Mouse (Mus musculus) gastrocnemius, postnatal 25 days (tissue): Measurements from ENCODE around the gene Olfr685. TPM values are rescaled to one million over a fixed set of nuclear protein-coding genes. Genes with fewer than 3 reads are reported as not detected.

Experiments
- DNase-seq: peaks from one replicate; pipeline ENCODE4 v3.0.0; 2022
- long read RNA-seq, 2 experiments: library from polyadenylated mRNA; stranded (forward); transcript quantifications; one replicate each; pipeline ENCODE4 v2.0.0; 2021
- total RNA-seq, 2 experiments: library from RNA; stranded (reverse); gene quantifications; 1 replicate in 1 of 2; 2 replicates in 1 of 2; pipeline ENCODE4 v1.2.3; 2021

The Olfr685 gene
- total RNA-seq: not detected
- long read RNA-seq, experiment 1: 0 reads
- long read RNA-seq, experiment 2: 0 reads

DNA sequence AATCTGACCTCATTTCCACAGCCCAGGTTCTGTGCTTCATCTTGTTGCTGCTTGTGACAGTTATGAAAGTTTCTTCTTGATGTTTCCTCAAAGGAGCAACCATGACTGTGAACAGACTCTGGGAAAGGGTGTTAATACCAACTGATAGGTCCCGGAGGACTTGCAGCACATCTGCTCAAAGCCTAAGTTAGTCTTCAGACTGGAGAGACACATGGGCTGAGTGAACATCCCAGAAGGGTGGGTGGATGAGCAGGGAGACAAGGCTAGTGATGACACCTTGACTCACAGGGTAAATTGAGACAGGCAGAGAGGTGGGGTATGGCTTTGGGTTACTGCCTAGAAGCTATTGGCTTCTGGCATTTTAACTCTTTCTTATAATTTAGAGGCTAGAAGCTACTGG is at the start of gene Olfr685:
Gene Olfr685 (minus strand): TSS at position 101 of the 400 bp plus-strand sequence.
- no peak for DNase-seq

DNA sequence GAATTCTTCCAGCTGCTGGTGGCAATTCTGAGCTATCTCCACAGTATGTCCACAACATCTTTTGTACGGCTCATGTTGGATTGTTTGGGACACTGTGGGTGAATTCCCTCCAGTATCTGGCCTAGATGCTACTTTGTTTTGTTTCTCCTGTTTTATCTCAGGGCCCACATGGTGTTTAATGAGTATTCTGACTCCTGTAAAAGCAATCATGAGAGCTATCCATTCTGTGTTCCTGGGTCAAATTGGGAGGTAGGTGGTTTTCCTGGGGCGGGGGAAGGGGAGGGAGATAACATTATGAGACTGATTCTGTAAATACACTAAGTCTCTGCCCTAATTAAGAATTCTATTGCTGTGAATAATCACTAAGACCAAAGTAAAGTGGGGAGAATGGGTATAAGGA is 43.6 kb upstream of the Olfr685 start:
- DNase-seq: no peak

DNA sequence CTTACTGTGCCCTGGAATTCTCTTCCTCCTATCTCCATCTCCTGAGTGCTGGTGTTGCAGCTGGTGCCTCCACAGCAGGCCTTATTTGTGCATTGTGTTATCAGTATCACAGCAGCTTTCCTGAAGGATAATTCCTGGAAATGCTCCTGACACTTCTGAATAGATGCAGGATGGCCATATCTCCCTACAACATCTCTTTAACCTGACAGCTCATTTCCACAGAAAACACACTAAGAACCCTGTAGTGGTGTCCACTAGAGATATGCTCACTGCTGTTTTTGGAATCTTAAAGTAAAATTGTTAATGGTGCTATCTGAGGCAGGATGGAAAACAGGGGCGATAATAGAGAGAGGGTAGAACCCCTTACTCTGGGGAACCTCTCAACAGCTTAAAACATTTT is 42.3 kb upstream of the Olfr685 start:
- DNase-seq: no peak

DNA sequence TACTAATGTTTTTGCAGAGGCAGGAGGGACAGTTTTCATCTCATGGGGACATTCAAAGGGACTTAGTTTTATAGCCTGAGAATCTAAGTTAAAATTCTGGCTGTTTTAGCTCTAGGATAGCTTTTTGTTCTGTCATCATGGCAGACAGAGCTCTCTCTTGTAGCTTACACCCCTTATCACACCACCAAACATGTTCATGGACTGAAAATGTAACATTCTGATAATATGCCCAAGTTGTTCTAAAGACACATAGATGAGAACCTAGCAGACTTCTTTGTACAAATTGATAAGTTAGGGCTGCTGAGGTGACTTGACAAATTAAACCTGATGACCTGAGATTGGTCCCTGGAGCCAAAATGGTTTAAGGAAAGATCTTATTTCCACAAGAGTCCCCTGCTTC is 40.9 kb upstream of the Olfr685 start:
- no peak for DNase-seq

DNA sequence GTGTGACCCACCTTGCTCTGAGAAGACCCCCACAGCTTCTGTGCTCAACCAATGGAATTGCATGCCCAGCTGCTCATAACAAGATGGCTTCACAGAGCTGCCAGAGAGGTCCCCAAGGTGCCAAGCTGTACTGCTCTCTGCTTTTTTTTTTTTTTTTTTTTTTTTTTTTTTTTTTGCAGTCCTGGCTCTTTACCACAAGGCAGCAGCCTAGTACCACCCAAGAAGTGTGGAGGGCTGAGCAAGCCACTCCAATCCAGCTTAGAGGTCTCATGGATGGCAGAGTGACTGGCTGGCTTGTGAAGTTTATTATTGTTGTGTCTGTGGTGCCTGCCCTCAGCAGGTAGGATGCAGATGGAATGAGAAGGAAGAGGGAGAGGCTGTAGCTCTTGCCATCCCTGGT is 40.3 kb upstream of the Olfr685 start:
- DNase-seq: no peak

DNA sequence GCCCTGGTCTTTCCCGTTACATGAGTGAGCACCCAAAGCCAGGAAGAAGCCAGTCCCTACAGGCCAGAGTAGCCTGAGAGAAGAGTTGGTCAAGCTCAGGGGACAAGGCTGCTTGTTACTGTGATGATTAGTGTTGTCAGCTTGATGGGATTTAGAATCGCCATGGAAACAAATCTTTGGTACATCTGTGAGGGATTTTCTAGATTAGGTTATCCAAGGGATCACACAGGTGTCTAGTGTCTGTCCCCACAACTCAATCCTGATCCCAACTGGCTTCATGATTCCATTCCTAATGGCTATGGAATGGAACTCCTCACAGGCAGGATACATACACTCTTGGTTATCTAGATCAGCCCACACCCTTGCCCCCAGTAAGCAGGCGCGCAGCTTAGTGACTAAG is 32.5 kb upstream of the Olfr685 start:
- no peak for DNase-seq

DNA sequence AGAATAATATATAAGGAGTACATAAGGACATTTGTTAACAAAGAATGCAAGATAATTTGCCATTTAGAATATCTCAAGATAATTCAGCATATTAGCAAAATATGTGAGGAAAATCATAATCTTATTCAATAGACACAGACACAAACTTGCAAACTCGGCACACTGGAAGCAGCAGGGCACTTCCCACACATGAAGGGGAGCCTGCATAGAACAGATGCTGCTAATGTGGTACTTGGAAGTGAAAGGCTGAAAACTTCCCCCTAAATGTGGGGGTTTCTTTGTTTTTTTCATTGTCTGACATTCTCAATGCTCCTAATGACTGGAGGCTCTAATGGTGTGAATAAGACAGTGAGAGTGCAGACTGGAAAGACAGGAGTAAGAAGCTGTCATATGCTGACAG is 28.9 kb upstream of the Olfr685 start:
- no peak for DNase-seq

DNA sequence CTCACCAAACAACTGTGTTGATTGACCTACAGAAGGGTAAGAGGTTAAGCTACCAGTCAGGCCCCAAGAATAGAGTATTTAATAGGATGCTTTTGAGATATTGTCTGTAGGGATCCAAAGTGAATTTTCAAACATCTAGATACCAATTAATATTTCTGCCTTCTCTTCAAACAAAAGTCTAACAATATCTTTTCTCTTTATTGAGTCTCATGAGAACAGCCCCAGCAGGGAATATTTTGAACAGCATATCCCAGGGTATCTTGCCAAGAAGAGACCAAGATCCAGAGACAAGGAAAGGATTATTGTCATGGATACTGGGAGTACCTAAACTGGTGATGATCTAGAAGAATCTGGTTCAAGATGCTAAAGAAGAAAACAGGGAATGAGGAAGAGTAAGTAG is 21.6 kb upstream of the Olfr685 start, which contains the start of gene Olfr686:
Gene Olfr686 (minus strand): TSS at position 101 of the 400 bp plus-strand sequence.
- no peak for DNase-seq

DNA sequence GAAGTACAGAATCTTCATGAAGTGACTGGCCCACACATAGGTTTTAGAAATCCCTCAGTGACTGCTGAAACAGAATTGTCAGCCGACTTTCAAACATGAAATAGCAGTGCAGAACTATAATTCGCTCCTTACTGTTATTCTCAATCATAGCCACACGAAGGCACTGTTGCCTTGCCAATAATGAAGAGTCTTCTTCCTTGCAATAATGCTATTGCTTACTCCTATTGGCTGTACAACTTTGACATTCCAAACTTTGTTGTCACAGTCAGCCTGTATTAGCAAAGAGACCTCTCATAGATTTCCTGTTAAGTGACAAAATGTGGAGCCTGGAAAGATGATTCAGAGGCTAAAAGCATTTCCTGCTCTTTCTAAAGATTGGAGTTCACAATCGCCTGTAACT is 15.0 kb downstream of the Olfr685 start:
- no peak for DNase-seq

DNA sequence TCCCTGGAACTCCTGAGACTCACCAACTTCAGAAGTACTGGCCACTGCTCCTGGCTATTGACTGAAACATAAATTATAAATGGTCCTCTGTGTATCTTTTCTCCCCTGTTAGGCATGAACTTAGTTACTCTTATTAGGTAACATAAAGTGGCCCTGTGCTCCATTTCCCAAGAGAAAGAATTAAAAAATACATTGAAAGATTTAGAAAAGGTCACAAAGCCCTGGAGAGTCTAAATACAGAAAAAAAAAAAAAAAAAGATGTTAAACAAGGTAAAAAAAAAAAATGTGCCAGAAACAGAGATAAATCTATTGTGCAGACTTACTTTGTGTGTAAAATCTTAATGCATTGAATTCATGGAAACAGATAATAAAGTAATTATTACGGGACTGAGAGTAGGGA is 22.3 kb downstream of the Olfr685 start, which contains the start of gene Olfr684:
Gene Olfr684 (minus strand): TSS at position 101 of the 400 bp plus-strand sequence.
- no peak for DNase-seq

DNA sequence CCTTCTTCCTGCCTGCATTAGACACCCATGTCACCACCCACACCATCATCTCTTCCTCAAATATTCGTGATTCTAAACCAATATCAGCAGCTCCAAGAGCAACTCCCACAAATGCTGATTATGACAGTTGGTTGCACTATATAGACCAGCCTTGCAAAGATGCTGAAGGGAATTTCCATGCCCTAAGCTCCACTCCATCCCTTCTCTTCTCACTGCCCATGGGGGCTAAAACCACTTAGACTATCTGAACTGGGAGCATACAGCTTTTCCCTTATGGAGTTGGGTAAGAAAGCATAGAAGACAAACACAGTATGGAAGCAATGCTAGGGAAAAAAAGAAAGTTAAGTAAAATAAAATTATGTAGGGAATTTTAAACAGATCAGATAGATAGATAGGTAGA is 38.9 kb downstream of the Olfr685 start, which contains the start of gene Olfr683:
Gene Olfr683 (minus strand): TSS at position 101 of the 400 bp plus-strand sequence.
- DNase-seq: no peak

DNA sequence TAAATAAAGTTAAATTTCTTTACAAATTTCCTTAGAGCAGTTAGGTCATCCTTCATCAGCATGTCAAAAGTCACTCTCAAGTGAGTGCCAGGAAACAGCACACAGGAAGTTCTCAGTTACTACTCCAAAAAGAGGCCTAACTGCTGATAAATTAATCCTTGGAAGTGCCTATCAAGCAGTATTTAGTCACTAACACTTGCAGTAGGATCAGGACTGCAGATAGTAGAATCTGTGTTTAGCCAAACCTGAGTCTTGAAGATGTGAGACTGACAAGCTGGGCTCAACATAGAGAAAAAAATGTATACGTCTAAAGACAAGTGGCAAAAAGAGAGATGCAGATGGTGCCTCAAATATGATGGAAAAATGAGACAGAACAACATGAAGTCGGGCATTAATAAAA is 44.5 kb downstream of the Olfr685 start:
- no peak for DNase-seq

Other genes with a start within 250 kb of the Olfr685 start
- gene Olfr670, start 223.4 kb downstream of the Olfr685 start, total RNA-seq: not detected
- not detected for gene Olfr671, start 206.9 kb downstream of the Olfr685 start, total RNA-seq
- gene Olfr672, start 184.0 kb downstream of the Olfr685 start, total RNA-seq: not detected
- not detected for gene Olfr675, start 157.6 kb downstream of the Olfr685 start, total RNA-seq
- gene Olfr676, start 153.3 kb downstream of the Olfr685 start, total RNA-seq: not detected
- gene Olfr677, start 134.6 kb downstream of the Olfr685 start, total RNA-seq: not detected
- gene Olfr678, start 121.5 kb downstream of the Olfr685 start, total RNA-seq: not detected
- gene Olfr679, start 104.8 kb downstream of the Olfr685 start, total RNA-seq: not detected
- gene Olfr680-ps1, start 93.2 kb downstream of the Olfr685 start, total RNA-seq: not detected
- gene Olfr681, start 69.2 kb downstream of the Olfr685 start, total RNA-seq: not detected
- gene Olfr683, start 39.0 kb downstream of the Olfr685 start, total RNA-seq: not detected
- not detected for gene Olfr684, start 22.4 kb downstream of the Olfr685 start, total RNA-seq
- gene Olfr686, start 21.5 kb upstream of the Olfr685 start, total RNA-seq: not detected
- gene Olfr688, start 102.1 kb upstream of the Olfr685 start, total RNA-seq: not detected
- not detected for gene Olfr689, start 125.2 kb upstream of the Olfr685 start, total RNA-seq
- gene Olfr690, start 148.1 kb upstream of the Olfr685 start, total RNA-seq: not detected
- gene Olfr691, start 156.3 kb upstream of the Olfr685 start, total RNA-seq: not detected
- gene Olfr692, start 182.2 kb upstream of the Olfr685 start, total RNA-seq: not detected
- not detected for gene Gm5901, start 189.0 kb upstream of the Olfr685 start, total RNA-seq
- 10 to 100 TPM; 12.5 to 12.9 TPM for gene Fam160a2, start 214.0 kb upstream of the Olfr685 start, total RNA-seq
- not detected for gene Cnga4, start 218.6 kb upstream of the Olfr685 start, total RNA-seq
- gene Cckbr, start 239.7 kb upstream of the Olfr685 start, total RNA-seq: not detected